Mouse (Mus musculus) brain, embryonic 14.5 days (tissue): Measurements from ENCODE around the gene Tbc1d22a.

ENCODE experiments used
- CTCF ChIP-seq: fragments of 200-500 bp; IDR thresholded peaks from 2 replicates; pipeline ENCODE4 v1.5.1; 2012; ENCODE audit warnings: inconsistent platforms, mild to moderate bottlenecking, moderate library complexity, borderline replicate concordance; ENCODE audit not compliant: insufficient read depth, insufficient read length; ENCODE audit errors: extremely low read depth
- POLR2A ChIP-seq: fragments of 200-500 bp; IDR thresholded peaks from 2 replicates; pipeline ENCODE4 v1.6.1; 2012; ENCODE audit warnings: mild to moderate bottlenecking, inconsistent platforms, borderline replicate concordance; ENCODE audit not compliant: poor library complexity, insufficient read depth, insufficient read length, severe bottlenecking; ENCODE audit errors: extremely low read depth

DNA sequence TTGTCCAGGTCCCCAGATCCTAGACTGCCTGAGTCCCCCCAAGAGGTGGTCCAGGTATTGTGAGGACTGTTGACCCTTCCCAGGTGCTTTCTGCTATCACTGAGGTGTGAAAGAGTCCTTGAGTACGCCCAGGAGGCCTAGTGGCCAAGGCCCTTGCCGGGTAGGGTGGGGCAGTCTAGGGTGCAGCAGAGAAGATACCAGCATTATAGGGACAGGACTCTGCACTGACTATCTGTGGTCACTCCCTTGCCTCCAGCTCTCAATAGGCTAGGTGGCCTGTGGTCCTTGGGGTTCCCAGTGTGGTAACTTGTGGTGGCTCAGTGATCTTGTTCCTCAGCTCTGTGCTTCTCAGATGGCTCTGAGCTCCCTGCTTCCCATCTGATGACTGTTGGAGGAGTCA, 235.5 kb downstream of the Tbc1d22a start:
- TF ChIP-seq POLR2A: no peak
- TF ChIP-seq CTCF: no peak
